8 mouse cellular contexts compared by ENCODE assay signal in genomic region chr9:20951966-20952519, GRCm38 (mm10). TPM values are rescaled to one million over a fixed set of nuclear protein-coding genes. Genes with fewer than 3 reads are reported as not detected.
DNase-seq lines count a peak whose midpoint lies in the region; ATAC-seq and TF ChIP-seq lines count a peak whose summit lies in the region.

No protein-coding gene starts in this region.

- no peaks in the 10 kb centered on the region for H3K27me3 ChIP-seq in heart, embryonic 11.5 days (ENCODE audit: control insufficient read depth, insufficient read depth, low read length)
- H3K27me3 ChIP-seq in E14TG2a.4 (ENCODE audit: insufficient read depth, low read length), result no peaks in the 10 kb centered on the region
- H3K27me3 ChIP-seq in forebrain, embryonic 10.5 days (ENCODE audit: poor library complexity, severe bottlenecking), result no peaks in the 10 kb centered on the region
- no peaks in the 10 kb centered on the region for H3K27me3 ChIP-seq in liver, embryonic 16.5 days (ENCODE audit: control insufficient read depth, insufficient read depth, low read depth, low read length)

- TF ChIP-seq CTCF in E14TG2a.4 (conservative IDR thresholded peaks at IDR 0.05; ENCODE audit: low read length), result no peak

- peak overlapping the region; percentile 87 for H3K4me2 ChIP-seq in heart, embryonic 11.5 days
- H3K4me2 ChIP-seq in liver, embryonic 16.5 days (ENCODE audit: low read depth, low read length), result peak overlapping the region; percentile 79

- H3K4me1 ChIP-seq in heart, embryonic 11.5 days (ENCODE audit: control insufficient read depth, insufficient read depth, low read length), result peaks cover 5% of the 10 kb centered on the region; the same call in 1 of the 2 replicates
- peaks cover 59% of the 10 kb centered on the region for H3K4me1 ChIP-seq in E14TG2a.4 (replicated peaks; ENCODE audit: low read depth, low read length)
- peaks cover 30% of the 10 kb centered on the region for H3K4me1 ChIP-seq in forebrain, embryonic 10.5 days
- H3K4me1 ChIP-seq in liver, embryonic 16.5 days (ENCODE audit: control insufficient read depth, low read depth, low read length), result peaks cover 44% of the 10 kb centered on the region

- peak overlapping the region; percentile 78 for H3K4me3 ChIP-seq in heart, embryonic 11.5 days (ENCODE audit: low read depth, low read length)
- H3K4me3 ChIP-seq in E14TG2a.4 (replicated peaks; ENCODE audit: low read length), result peak overlapping the region; percentile 94
- peak overlapping the region; percentile 95 for H3K4me3 ChIP-seq in forebrain, embryonic 10.5 days
- peak overlapping the region; percentile 85 for H3K4me3 ChIP-seq in liver, embryonic 16.5 days (ENCODE audit: low read depth, low read length)

- ATAC-seq in heart, embryonic 11.5 days (replicated peaks; ENCODE audit: insufficient number of reproducible peaks, low FRiP score, low TSS enrichment), result no peak
- no peak; the same call in 1 of the 2 replicates for ATAC-seq in liver, embryonic 16.5 days (ENCODE audit: low read depth)

- no peaks in the 10 kb centered on the region for H3K9me3 ChIP-seq in heart, embryonic 11.5 days (replicated peaks; ENCODE audit: control insufficient read depth, low read length)
- no peaks in the 10 kb centered on the region for H3K9me3 ChIP-seq in E14TG2a.4 (ENCODE audit: low read length)
- no peaks in the 10 kb centered on the region for H3K9me3 ChIP-seq in forebrain, embryonic 10.5 days
- H3K9me3 ChIP-seq in liver, embryonic 16.5 days (replicated peaks; ENCODE audit: control insufficient read depth, low read length), result no peaks in the 10 kb centered on the region

- peak overlapping the region; percentile 73 for H3K27ac ChIP-seq in heart, embryonic 11.5 days (ENCODE audit: low read depth, low read length)
- peak overlapping the region; percentile 94 for H3K27ac ChIP-seq in forebrain, embryonic 10.5 days
- H3K27ac ChIP-seq in liver, embryonic 16.5 days (ENCODE audit: low read length), result peak overlapping the region; percentile 93

- H3K36me3 ChIP-seq in heart, embryonic 11.5 days (ENCODE audit: control insufficient read depth, insufficient read depth, low read length), result no peaks in the 10 kb centered on the region
- peaks cover 29% of the 10 kb centered on the region for H3K36me3 ChIP-seq in E14TG2a.4 (ENCODE audit: insufficient read depth, low read length)
- peaks cover 30% of the 10 kb centered on the region for H3K36me3 ChIP-seq in forebrain, embryonic 10.5 days (replicated peaks)
- H3K36me3 ChIP-seq in liver, embryonic 16.5 days (ENCODE audit: control insufficient read depth, insufficient read depth), result 0 out of 2 replicates have a peak, but pooled peaks cover 3% of the 10 kb centered on the region

- H3K9ac ChIP-seq in heart, embryonic 11.5 days (ENCODE audit: low read depth, low read length), result peak overlapping the region; percentile 80
- H3K9ac ChIP-seq in liver, embryonic 16.5 days (ENCODE audit: low read depth, low read length), result peak overlapping the region; percentile 89

- no peak for DNase-seq in heart, adult 11 months
- no peak for DNase-seq in forebrain, embryonic 10.5 days (ENCODE audit: extremely low spot score, low spot score)
- no peak for DNase-seq in urinary bladder, postnatal 10 days (ENCODE audit: low spot score)
- no peak for DNase-seq in left cerebral cortex, adult 11 months (ENCODE audit: low spot score)
- no peak for DNase-seq in spleen, adult 18-20 months

- WGBS in heart, embryonic 11.5 days (ENCODE audit: insufficient replicate concordance), result under 1% methylated on average over 14 of the region's 17 CpGs
- WGBS in forebrain, embryonic 10.5 days, result under 1% methylated on average over 17 of the region's 17 CpGs
- WGBS in liver, embryonic 16.5 days (ENCODE audit: insufficient replicate concordance), result under 1% methylated on average over 17 of the region's 17 CpGs

RNA-seq across cellular contexts. Expression of gene Dnmt1, which starts 7.6 kb away (rescaled TPM):
- 50.5 and 59.3 TPM in 2 replicates for polyA plus RNA-seq in heart, embryonic 11.5 days (2014; fragmentation: Nextera tagmentation; extraction: Ambion mirVana)
- polyA plus RNA-seq in forebrain, embryonic 10.5 days (2016; fragmentation: Nextera tagmentation; extraction: Ambion mirVana), result 171 and 174 TPM in 2 replicates
- polyA plus RNA-seq in liver, embryonic 16.5 days (2015; fragmentation: Nextera tagmentation; extraction: Ambion mirVana), result 53.4 and 55.7 TPM in 2 replicates

RNA-seq across cellular contexts. Expression of gene S1pr2, which starts 24.5 kb away (rescaled TPM):
- 24.6 and 26.5 TPM in 2 replicates for polyA plus RNA-seq in heart, embryonic 11.5 days (2014; fragmentation: Nextera tagmentation; extraction: Ambion mirVana)
- polyA plus RNA-seq in forebrain, embryonic 10.5 days (2016; fragmentation: Nextera tagmentation; extraction: Ambion mirVana), result 24.4 and 26.4 TPM in 2 replicates
- 3.1 and 3.5 TPM in 2 replicates for polyA plus RNA-seq in liver, embryonic 16.5 days (2015; fragmentation: Nextera tagmentation; extraction: Ambion mirVana)

RNA-seq across cellular contexts. Expression of gene Mrpl4, which starts 50.5 kb away (rescaled TPM):
- 140 and 147 TPM in 2 replicates for polyA plus RNA-seq in heart, embryonic 11.5 days (2014; fragmentation: Nextera tagmentation; extraction: Ambion mirVana)
- polyA plus RNA-seq in forebrain, embryonic 10.5 days (2016; fragmentation: Nextera tagmentation; extraction: Ambion mirVana), result 152 and 154 TPM in 2 replicates
- 58.0 and 59.8 TPM in 2 replicates for polyA plus RNA-seq in liver, embryonic 16.5 days (2015; fragmentation: Nextera tagmentation; extraction: Ambion mirVana)

RNA-seq across cellular contexts. Expression of gene Eif3g, which starts 53.6 kb away (rescaled TPM):
- polyA plus RNA-seq in heart, embryonic 11.5 days (2014; fragmentation: Nextera tagmentation; extraction: Ambion mirVana), result 276 and 286 TPM in 2 replicates
- 425 and 433 TPM in 2 replicates for polyA plus RNA-seq in forebrain, embryonic 10.5 days (2016; fragmentation: Nextera tagmentation; extraction: Ambion mirVana)
- 149 and 161 TPM in 2 replicates for polyA plus RNA-seq in liver, embryonic 16.5 days (2015; fragmentation: Nextera tagmentation; extraction: Ambion mirVana)
